Mouse (Mus musculus) embryonic facial prominence, embryonic 15.5 days (tissue): ENCODE data around the gene Tedc1. TPM values are rescaled to one million over a fixed set of nuclear protein-coding genes. Genes with fewer than 3 reads are reported as not detected.

Source experiments
- ATAC-seq: fragments of 200-750 bp; cut with Nextera tagmentation; 2 replicates; pipeline ENCODE4 v1.8.0; 2017; ENCODE audit warnings: low read depth, moderate TSS enrichment; ENCODE audit not compliant: insufficient number of reproducible peaks, low FRiP score, low TSS enrichment
- H3K27ac ChIP-seq: fragments of 300-500 bp; sonication (generic); replicated peaks from 2 replicates; pipeline ENCODE4 v1.5.1; 2015; ENCODE audit warnings: mild to moderate bottlenecking, inconsistent platforms
- H3K27me3 ChIP-seq: fragments of 300-500 bp; sonication (generic); 2 replicates; pipeline ENCODE4 v1.6.1; 2015; ENCODE audit warnings: inconsistent platforms
- H3K36me3 ChIP-seq: fragments of 300-500 bp; sonication (generic); 2 replicates; pipeline ENCODE4 v1.6.1; 2015; ENCODE audit warnings: mild to moderate bottlenecking, inconsistent platforms
- H3K4me1 ChIP-seq: fragments of 300-500 bp; sonication (generic); 2 replicates; pipeline ENCODE4 v1.6.1; 2015; ENCODE audit warnings: inconsistent platforms
- H3K4me2 ChIP-seq: fragments of 300-500 bp; sonication (generic); replicated peaks from 2 replicates; pipeline ENCODE4 v1.6.1; 2015; ENCODE audit warnings: mild to moderate bottlenecking, inconsistent platforms
- H3K4me3 ChIP-seq: fragments of 300-500 bp; sonication (generic); replicated peaks from 2 replicates; pipeline ENCODE4 v1.5.1; 2015; ENCODE audit warnings: mild to moderate bottlenecking, inconsistent platforms
- H3K9ac ChIP-seq: fragments of 300-500 bp; sonication (generic); 2 replicates; pipeline ENCODE4 v1.6.1; 2015; ENCODE audit warnings: inconsistent platforms
- H3K9me3 ChIP-seq: fragments of 300-500 bp; sonication (generic); replicated peaks from 2 replicates; pipeline ENCODE4 v1.6.1; 2016; ENCODE audit warnings: inconsistent platforms
- WGBS: fragments of 180-500 bp; shearing (Covaris S2); methylation state at CpG from one replicate; pipeline ENCODE4 v1.1.7; 2015; 5-methylcytosine and 5-hydroxymethylcytosine counted together
- polyA plus RNA-seq: library from polyadenylated mRNA; unstranded; fragments of >200 nt; fragmentation: Nextera tagmentation; extraction: Ambion mirVana; gene quantifications from 2 replicates; pipeline ENCODE4 v1.2.1, GENCODE M21; 2015

Tedc1 gene
- polyA plus RNA-seq, 1 experiment from 2014 or later = 36.8 TPM

DNA sequence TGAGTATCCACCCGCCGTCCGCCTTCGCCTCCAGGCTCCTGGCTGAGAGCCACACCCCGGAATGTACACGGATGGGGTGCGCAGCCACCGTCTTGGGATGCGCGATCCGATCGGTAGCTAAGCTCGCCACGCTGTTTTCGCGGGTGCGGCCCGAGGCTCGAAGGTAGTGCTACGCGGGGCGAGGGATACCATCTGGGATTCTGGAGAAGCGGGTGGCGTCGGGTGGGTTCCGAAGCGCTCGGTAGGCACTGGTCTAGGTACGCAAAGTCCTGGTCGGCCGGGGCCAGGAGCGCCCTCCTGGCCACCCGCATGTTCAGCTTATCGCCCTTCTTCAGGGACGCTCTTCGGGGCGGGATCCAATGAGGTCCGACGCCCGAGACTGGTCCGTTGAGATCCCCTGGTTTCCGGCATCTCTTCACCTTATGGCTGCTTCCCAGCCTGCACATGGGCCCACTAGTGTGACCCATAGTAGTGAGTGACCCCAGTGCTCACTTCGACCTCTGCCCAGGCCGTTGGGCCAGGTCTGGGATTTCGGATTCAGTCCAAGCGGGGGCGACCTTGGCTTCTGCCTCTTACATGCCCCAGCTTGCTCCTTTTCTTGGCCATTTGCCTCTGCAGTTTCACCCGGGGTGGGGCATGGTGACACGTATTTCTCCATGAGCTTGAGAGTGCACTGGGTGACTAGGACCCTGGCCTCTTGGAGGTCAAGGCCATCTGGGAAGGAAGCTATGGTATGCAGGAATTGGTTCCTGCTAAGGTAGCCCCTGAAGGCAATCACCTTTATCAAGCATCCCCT lies 15.4 kb upstream of the Tedc1 start:
- peaks cover 27% of the 10 kb centered on the region for H3K27me3 ChIP-seq

DNA sequence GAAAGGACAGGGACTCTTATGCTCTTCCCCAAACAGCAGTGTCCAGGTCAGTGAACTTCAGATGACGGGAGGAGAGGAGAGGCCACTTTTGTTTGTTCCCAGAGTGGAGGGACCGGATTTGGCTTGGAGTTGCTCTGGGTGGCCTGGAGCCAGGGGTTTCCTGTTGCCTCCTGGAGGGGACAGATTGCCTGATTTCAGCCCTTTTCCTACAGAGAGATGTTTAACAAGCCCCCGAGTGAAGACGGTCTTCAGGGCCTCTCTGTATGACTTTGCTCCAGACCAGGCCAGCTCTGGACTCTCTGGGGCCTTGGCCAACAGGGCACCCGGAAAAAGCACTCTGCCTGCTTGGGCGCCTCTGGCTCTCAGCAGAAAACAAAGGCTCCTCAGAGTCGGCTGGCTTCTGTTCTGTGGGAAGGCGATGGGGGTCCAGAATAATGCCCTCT lies 14.7 kb upstream of the Tedc1 start:
- no peak for ATAC-seq
- H3K4me2 ChIP-seq = peak overlapping the region; percentile 91
- peaks cover 18% of the 10 kb centered on the region for H3K36me3 ChIP-seq
- H3K9ac ChIP-seq = no peak overlapping the region
- peaks cover 59% of the 10 kb centered on the region for H3K4me1 ChIP-seq
- H3K4me3 ChIP-seq = peak overlapping the region; percentile 58
- H3K27me3 ChIP-seq = peaks cover 27% of the 10 kb centered on the region
- H3K9me3 ChIP-seq = no peaks in the 10 kb centered on the region
- WGBS = 39% methylated on average over 8 of the region's 8 CpGs
- peak overlapping the region; percentile 75 for H3K27ac ChIP-seq

More for the DNA sequence above, 15.4 kb upstream of the Tedc1 start:
- Histone ChIP-seq H3K4me2 (peak overlapping the region; percentile 91), H3K4me3 (peak overlapping the region; percentile 58), H3K9ac (peak overlapping the region; percentile 44), H3K9me3 (no peaks in the 10 kb centered on the region), H3K4me1 (peaks cover 51% of the 10 kb centered on the region), H3K36me3 (peaks cover 25% of the 10 kb centered on the region), H3K27ac (peak overlapping the region; percentile 75)
- 3% methylated on average over 47 of the region's 49 CpGs for WGBS
- peak; percentile 5; the same call in 1 of the 2 replicates for ATAC-seq

- H3K9ac ChIP-seq = peak overlapping the region; percentile 15; the same call in 1 of the 2 replicates
- peak overlapping the region; percentile 58 for H3K4me3 ChIP-seq
- peak overlapping the region; percentile 75 for H3K27ac ChIP-seq
- H3K9me3 ChIP-seq = no peaks in the 10 kb centered on the region
- 20% methylated on average over 15 of the region's 15 CpGs for WGBS
- 0 out of 2 replicates have a peak, but pooled peaks have one; percentile 3 for ATAC-seq
- peaks cover 10% of the 10 kb centered on the region for H3K36me3 ChIP-seq
- peak overlapping the region; percentile 91 for H3K4me2 ChIP-seq
- H3K4me1 ChIP-seq = peaks cover 66% of the 10 kb centered on the region
- peaks cover 27% of the 10 kb centered on the region for H3K27me3 ChIP-seq
These were observed 13.9 kb upstream of the Tedc1 start for GRCm38 (mm10) chr12:113142021-113142975.

DNA sequence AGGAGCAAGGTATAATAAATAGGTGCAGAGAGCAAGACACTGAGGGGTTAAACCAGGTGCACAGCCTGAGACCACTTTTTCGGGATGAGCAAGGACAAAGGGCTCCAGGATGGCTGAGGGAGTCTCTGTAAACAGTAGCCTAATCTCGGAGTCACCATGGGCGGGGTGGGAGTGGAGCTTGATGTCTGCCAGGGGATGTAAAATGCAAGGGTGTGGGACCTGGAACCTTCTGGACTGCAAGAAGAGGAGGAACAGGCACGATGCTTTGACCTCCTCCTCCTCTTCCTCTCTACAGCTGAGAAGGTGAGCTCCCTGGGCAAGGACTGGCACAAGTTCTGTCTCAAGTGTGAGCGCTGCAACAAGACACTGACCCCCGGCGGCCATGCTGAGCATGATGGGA lies 13.1 kb upstream of the Tedc1 start:
- Histone ChIP-seq H3K4me2 (peak overlapping the region; percentile 91), H3K4me1 (peaks cover 68% of the 10 kb centered on the region), H3K9me3 (no peaks in the 10 kb centered on the region), H3K36me3 (peaks cover 2% of the 10 kb centered on the region; the same call in 1 of the 2 replicates), H3K9ac (no peak overlapping the region), H3K4me3 (peak overlapping the region; percentile 58), H3K27me3 (peaks cover 27% of the 10 kb centered on the region), H3K27ac (no peak overlapping the region; the same call in 1 of the 2 replicates)
- ATAC-seq = no peak
- 51% methylated on average over 7 of the region's 7 CpGs for WGBS

DNA sequence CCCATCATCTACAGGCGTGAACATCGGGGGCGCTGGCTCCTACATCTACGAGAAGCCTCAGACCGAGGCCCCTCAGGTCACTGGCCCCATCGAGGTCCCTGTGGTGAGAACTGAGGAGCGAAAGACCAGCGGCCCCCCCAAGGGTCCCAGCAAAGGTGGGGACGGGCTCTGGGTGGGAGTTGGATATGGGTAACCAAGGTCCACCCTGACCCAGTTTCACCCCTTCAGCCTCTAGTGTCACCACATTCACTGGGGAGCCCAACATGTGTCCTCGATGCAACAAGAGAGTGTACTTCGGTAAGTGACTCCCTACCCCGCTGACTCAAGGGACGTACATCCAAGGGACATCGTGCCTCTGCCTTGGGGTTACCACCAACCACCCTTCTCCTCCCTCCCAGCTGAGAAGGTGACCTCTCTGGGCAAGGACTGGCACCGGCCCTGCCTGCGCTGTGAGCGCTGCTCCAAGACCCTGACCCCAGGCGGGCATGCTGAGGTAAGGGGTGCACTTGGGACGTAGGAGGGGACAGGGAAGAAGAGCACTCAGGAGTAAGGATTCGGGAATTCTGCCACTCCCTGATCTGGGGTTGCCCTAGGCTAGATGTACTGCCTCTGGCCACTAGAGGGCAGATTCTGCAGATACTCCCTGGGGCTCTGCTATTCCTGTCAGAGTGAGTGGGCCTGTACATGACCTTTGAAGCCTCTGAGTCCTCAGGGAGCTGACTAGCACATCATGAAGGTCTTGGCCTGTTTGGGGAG lies 12.0 kb upstream of the Tedc1 start:
- no peaks in the 10 kb centered on the region for H3K9me3 ChIP-seq
- no peak overlapping the region for H3K9ac ChIP-seq
- no peak for ATAC-seq
- WGBS = 83% methylated on average over 20 of the region's 20 CpGs
- no peak overlapping the region for H3K4me3 ChIP-seq
- no peak overlapping the region for H3K4me2 ChIP-seq
- peaks cover 65% of the 10 kb centered on the region for H3K4me1 ChIP-seq
- H3K36me3 ChIP-seq = no peaks in the 10 kb centered on the region
- peaks cover 27% of the 10 kb centered on the region for H3K27me3 ChIP-seq
- H3K27ac ChIP-seq = no peak overlapping the region

DNA sequence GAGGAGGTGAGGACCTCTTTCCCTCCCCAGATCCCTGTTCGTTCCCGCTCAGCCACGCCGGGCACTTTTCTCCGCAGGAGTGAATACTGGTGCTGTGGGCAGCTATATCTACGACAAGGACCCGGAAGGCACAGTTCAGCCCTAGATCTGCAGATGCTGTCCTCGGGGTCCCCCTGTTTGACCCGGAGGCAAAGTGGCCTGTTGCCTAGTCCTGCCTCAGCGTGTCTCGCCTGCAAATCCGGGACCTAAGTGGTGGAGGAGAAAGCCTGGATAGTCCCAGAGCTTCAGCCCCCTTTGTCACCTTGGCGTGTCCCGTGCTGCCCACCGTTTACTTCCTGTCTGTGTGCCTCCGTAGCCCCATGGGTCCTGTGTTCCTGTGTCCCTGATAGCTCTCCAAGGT lies 11.3 kb upstream of the Tedc1 start:
- no peak for ATAC-seq
- no peak overlapping the region for H3K9ac ChIP-seq
- no peak overlapping the region for H3K4me2 ChIP-seq
- no peaks in the 10 kb centered on the region for H3K9me3 ChIP-seq
- H3K36me3 ChIP-seq = no peaks in the 10 kb centered on the region
- 87% methylated on average over 16 of the region's 16 CpGs for WGBS
- H3K4me1 ChIP-seq = peaks cover 58% of the 10 kb centered on the region
- no peak overlapping the region for H3K4me3 ChIP-seq
- no peak overlapping the region for H3K27ac ChIP-seq
- H3K27me3 ChIP-seq = peaks cover 28% of the 10 kb centered on the region

DNA sequence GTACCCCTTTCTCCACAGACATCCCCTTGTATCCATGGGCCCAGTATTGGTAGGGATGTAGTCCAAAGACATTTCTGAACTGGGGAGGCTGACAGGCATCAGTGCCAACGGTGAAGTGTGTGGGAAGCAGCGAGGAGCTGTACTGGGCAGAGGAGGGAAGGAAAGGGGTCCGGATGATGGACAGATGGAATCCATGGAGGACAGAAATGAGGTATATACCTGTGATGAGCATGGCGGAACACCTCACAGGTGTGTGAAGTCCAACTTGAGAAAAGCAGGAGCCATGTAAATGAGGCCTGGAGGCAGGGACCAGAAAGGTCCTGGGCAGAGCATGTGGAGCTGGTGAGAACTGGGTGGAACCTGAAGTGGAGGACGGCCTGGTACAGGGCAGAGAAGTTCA lies 10.6 kb upstream of the Tedc1 start:
- WGBS = 89% methylated on average over 5 of the region's 5 CpGs
- H3K27me3 ChIP-seq = peaks cover 31% of the 10 kb centered on the region
- no peak overlapping the region for H3K4me3 ChIP-seq
- no peaks in the 10 kb centered on the region for H3K9me3 ChIP-seq
- no peak overlapping the region for H3K4me2 ChIP-seq
- no peak overlapping the region for H3K27ac ChIP-seq
- no peaks in the 10 kb centered on the region for H3K36me3 ChIP-seq
- ATAC-seq = no peak
- no peak overlapping the region for H3K9ac ChIP-seq
- peaks cover 51% of the 10 kb centered on the region for H3K4me1 ChIP-seq

DNA sequence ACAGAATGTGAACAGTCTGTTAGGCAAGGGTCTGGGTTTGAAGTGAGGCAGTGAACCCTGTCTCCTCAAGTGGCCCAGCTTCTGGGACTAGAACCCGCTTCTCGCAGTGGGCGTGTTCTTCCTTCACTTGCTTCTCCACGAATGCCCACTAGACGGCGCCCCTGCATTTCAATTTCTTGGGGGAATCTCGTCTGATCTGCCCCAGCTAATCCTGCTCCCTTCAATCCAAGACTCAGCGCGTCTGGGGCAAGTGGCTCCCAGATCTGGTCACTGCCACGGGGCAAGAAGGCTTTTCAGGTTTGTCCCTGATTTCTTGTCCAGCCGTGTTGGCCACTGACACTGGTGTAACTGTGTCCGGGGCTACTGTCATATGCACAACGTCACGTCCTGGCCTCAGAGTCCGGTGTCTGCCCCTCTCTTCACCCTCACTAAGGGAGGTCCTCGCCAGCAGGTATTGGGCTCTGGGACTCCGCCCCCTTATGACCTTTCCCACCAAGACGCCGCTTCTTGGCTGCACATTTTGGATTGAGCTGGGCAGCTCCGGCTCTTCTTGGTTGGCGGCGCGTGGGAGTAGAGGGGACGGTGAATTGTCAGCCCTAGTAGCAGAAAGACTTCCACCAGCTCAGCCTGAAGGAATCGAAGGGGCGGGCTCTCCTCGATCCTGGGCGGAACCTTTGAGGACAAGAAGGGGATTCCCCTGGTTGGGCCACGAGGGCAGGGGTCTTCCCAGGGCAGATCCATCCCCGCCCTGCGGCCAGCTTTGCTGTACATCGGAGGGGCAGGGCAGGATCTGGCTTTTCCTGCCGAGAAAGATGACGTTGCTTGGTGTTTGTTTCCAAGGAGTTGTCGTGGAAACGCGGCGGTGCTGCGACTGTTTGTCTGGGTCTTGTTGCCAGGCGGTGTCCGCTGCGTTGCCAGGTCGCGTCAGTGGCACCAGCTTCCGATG lies 9.8 kb upstream of the Tedc1 start, which contains the start of gene Crip1:
Gene Crip1 (plus strand): TSS at position 205 of the 946 bp plus-strand sequence.
- no peaks in the 10 kb centered on the region for H3K9me3 ChIP-seq
- no peaks in the 10 kb centered on the region for H3K36me3 ChIP-seq
- peaks cover 31% of the 10 kb centered on the region for H3K27me3 ChIP-seq
- ATAC-seq = no peak
- H3K4me2 ChIP-seq = peak within 1 kb of the TSS; percentile 41
- H3K27ac ChIP-seq = 0 out of 2 replicates have a peak within 1 kb of the TSS, but pooled peaks have one; percentile 0
- peaks cover 48% of the 10 kb centered on the region for H3K4me1 ChIP-seq
- 6% methylated on average over 45 of the region's 45 CpGs for WGBS
- no peak within 1 kb of the TSS for H3K9ac ChIP-seq
- H3K4me3 ChIP-seq = peak within 1 kb of the TSS; percentile 16

DNA sequence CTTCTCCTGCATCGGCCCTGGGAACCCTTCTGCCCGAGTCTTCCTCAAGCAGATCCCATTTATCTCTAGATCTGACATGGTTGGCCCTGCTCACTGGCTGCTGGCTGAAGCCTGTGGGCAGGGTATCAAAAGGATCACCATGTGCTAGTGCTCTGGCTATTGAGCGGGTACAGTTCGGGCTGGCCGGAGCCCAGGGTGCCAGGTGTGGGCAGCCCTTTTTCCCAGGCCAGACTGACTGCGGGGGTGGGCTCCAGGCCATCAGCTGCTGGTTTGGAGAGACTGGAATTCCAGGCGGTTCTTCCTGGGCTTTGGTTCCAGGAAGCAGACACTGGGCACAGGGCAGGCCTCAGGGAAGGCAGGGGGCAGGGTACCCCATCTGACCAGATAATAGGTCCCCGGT lies 8.7 kb upstream of the Tedc1 start:
- Histone ChIP-seq H3K4me3 (no peak overlapping the region), H3K9me3 (no peaks in the 10 kb centered on the region), H3K36me3 (no peaks in the 10 kb centered on the region), H3K4me1 (peaks cover 48% of the 10 kb centered on the region), H3K27me3 (peaks cover 27% of the 10 kb centered on the region), H3K4me2 (no peak overlapping the region), H3K27ac (no peak overlapping the region; the same call in 1 of the 2 replicates), H3K9ac (no peak overlapping the region)
- WGBS = 82% methylated on average over 8 of the region's 8 CpGs
- no peak for ATAC-seq
